Mouse (Mus musculus) stomach, embryonic 14.5 days (tissue): ENCODE measurements around the gene Erbb2. TPM values are rescaled to one million over a fixed set of nuclear protein-coding genes. Genes with fewer than 3 reads are reported as not detected.

Experiments used
- ATAC-seq: fragments of 200-750 bp; cut with Nextera tagmentation; 2 replicates; pipeline ENCODE4 v1.8.0; 2017; ENCODE audit warnings: low read depth, moderate TSS enrichment; ENCODE audit not compliant: insufficient number of reproducible peaks, insufficient read depth, low FRiP score
- H3K27ac ChIP-seq: fragments of 300-500 bp; sonication (generic); 2 replicates; pipeline ENCODE4 v1.5.1; 2014; ENCODE audit warnings: mild to moderate bottlenecking, low read length, moderate library complexity, mixed read lengths
- H3K27me3 ChIP-seq: fragments of 300-500 bp; sonication (generic); 2 replicates; pipeline ENCODE4 v1.6.1; 2014; ENCODE audit warnings: low read length, control low read depth, mixed read lengths; ENCODE audit not compliant: control insufficient read depth, insufficient read depth
- H3K36me3 ChIP-seq: fragments of 300-500 bp; sonication (generic); 2 replicates; pipeline ENCODE4 v1.6.1; 2014; ENCODE audit warnings: mild to moderate bottlenecking, control low read depth, low read length, moderate library complexity, mixed read lengths; ENCODE audit not compliant: control insufficient read depth, insufficient read depth
- H3K4me1 ChIP-seq: fragments of 300-500 bp; sonication (generic); 2 replicates; pipeline ENCODE4 v1.6.1; 2014; ENCODE audit warnings: low read length, control low read depth, mixed read lengths; ENCODE audit not compliant: control insufficient read depth, insufficient read depth
- H3K4me2 ChIP-seq: fragments of 300-500 bp; sonication (generic); replicated peaks from 2 replicates; pipeline ENCODE4 v1.6.1; 2014; ENCODE audit warnings: low read depth, low read length, control low read depth
- H3K4me3 ChIP-seq: fragments of 300-500 bp; sonication (generic); 2 replicates; pipeline ENCODE4 v1.5.1; 2014; ENCODE audit warnings: low read depth, low read length, control low read depth
- H3K9ac ChIP-seq: fragments of 300-500 bp; sonication (generic); replicated peaks from 2 replicates; pipeline ENCODE4 v1.6.1; 2014; ENCODE audit warnings: low read depth, mild to moderate bottlenecking, control low read depth, low read length, moderate library complexity, mixed read lengths
- H3K9me3 ChIP-seq: fragments of 300-500 bp; sonication (generic); 2 replicates; pipeline ENCODE4 v1.6.1; 2016; ENCODE audit warnings: low read depth, low read length, control low read depth; ENCODE audit not compliant: control insufficient read depth
- WGBS: fragments of 180-500 bp; shearing (Covaris S2); extraction: QIAGEN DNeasy Blood & Tissue Kit; methylation state at CpG from one replicate; pipeline ENCODE4 v1.1.7; 2014; 5-methylcytosine and 5-hydroxymethylcytosine counted together
- polyA plus RNA-seq: library from polyadenylated mRNA; unstranded; fragments of >200 nt; fragmentation: Nextera tagmentation; extraction: Ambion mirVana; gene quantifications from 2 replicates; pipeline ENCODE4 v1.2.1, GENCODE M21; 2014

The Erbb2 gene
- polyA plus RNA-seq, 1 experiment from 2014 or later, result 48.0 TPM

GRCm38 (mm10) chr11:98397946-98398345 lies 14.3 kb upstream of the Erbb2 start:
- Histone ChIP-seq H3K9me3 (no peaks in the 10 kb centered on the region), H3K4me1 (peaks cover 17% of the 10 kb centered on the region), H3K36me3 (no peaks in the 10 kb centered on the region), H3K4me3 (no peak overlapping the region), H3K9ac (no peak overlapping the region), H3K27ac (no peak overlapping the region), H3K4me2 (no peak overlapping the region), H3K27me3 (no peaks in the 10 kb centered on the region)
- ATAC-seq, result no peak
- WGBS, result 87% methylated on average over 7 of the region's 7 CpGs

GRCm38 (mm10) chr11:98400161-98400726 lies 12.0 kb upstream of the Erbb2 start, which contains the start of gene Pgap3:
Pgap3 (minus strand) TSS chr11:98400490.
- under 1% methylated on average over 40 of the region's 40 CpGs for WGBS
- Histone ChIP-seq H3K4me3 (peak within 1 kb of the TSS; percentile 61), H3K27me3 (no peaks in the 10 kb centered on the region), H3K27ac (peak within 1 kb of the TSS; percentile 95), H3K4me2 (peak within 1 kb of the TSS; percentile 85), H3K9me3 (no peaks in the 10 kb centered on the region), H3K36me3 (no peaks in the 10 kb centered on the region), H3K9ac (peak within 1 kb of the TSS; percentile 54), H3K4me1 (peaks cover 4% of the 10 kb centered on the region)
- peak; percentile 88 for ATAC-seq

GRCm38 (mm10) chr11:98400816-98401215 lies 11.5 kb upstream of the Erbb2 start:
- Histone ChIP-seq H3K9ac (peak overlapping the region; percentile 54; the same call in 1 of the 2 replicates), H3K4me3 (peak overlapping the region; percentile 61), H3K27me3 (no peaks in the 10 kb centered on the region), H3K36me3 (no peaks in the 10 kb centered on the region), H3K27ac (peak overlapping the region; percentile 95), H3K4me2 (peak overlapping the region; percentile 85), H3K4me1 (peaks cover 4% of the 10 kb centered on the region), H3K9me3 (no peaks in the 10 kb centered on the region)
- WGBS, result 55% methylated on average over 3 of the region's 3 CpGs
- no peak for ATAC-seq

- no peaks in the 10 kb centered on the region for H3K9me3 ChIP-seq
- no peaks in the 10 kb centered on the region for H3K36me3 ChIP-seq
- H3K27me3 ChIP-seq, result no peaks in the 10 kb centered on the region
- no peak overlapping the region for H3K9ac ChIP-seq
- no peak overlapping the region for H3K4me2 ChIP-seq
- H3K4me1 ChIP-seq, result peaks cover 13% of the 10 kb centered on the region
- H3K27ac ChIP-seq, result no peak overlapping the region
- ATAC-seq, result no peak
- no peak overlapping the region for H3K4me3 ChIP-seq
- 73% methylated on average over 6 of the region's 6 CpGs for WGBS
These were observed 5.6 kb upstream of the Erbb2 start for GRCm38 (mm10) chr11:98406621-98407020.

GRCm38 (mm10) chr11:98408872-98409271 lies 3.4 kb upstream of the Erbb2 start:
- Histone ChIP-seq H3K9me3 (no peaks in the 10 kb centered on the region), H3K9ac (0 out of 2 replicates have a peak overlapping the region, but pooled peaks have one; percentile 21), H3K27me3 (no peaks in the 10 kb centered on the region), H3K36me3 (no peaks in the 10 kb centered on the region), H3K4me1 (peaks cover 19% of the 10 kb centered on the region), H3K4me2 (peak overlapping the region; percentile 35), H3K27ac (peak overlapping the region; percentile 81; the same call in 1 of the 2 replicates), H3K4me3 (no peak overlapping the region)
- ATAC-seq, result peak; percentile 1; the same call in 1 of the 2 replicates
- 47% methylated on average over 8 of the region's 8 CpGs for WGBS

- 0% methylated on average over 10 of the region's 10 CpGs for WGBS
- Histone ChIP-seq H3K9me3 (no peaks in the 10 kb centered on the region), H3K4me2 (peak overlapping the region; percentile 35), H3K27me3 (no peaks in the 10 kb centered on the region), H3K27ac (peak overlapping the region; percentile 81; the same call in 1 of the 2 replicates), H3K9ac (0 out of 2 replicates have a peak overlapping the region, but pooled peaks have one; percentile 21), H3K4me1 (peaks cover 24% of the 10 kb centered on the region), H3K36me3 (no peaks in the 10 kb centered on the region), H3K4me3 (no peak overlapping the region)
- peak; percentile 50; the same call in 1 of the 2 replicates for ATAC-seq
These were observed 2.9 kb upstream of the Erbb2 start for GRCm38 (mm10) chr11:98409341-98409822.

- H3K27me3 ChIP-seq, result no peaks in the 10 kb centered on the region
- ATAC-seq, result peak; percentile 43; the same call in 1 of the 2 replicates
- peak overlapping the region; percentile 90 for H3K4me3 ChIP-seq
- peak overlapping the region; percentile 95 for H3K9ac ChIP-seq
- H3K4me2 ChIP-seq, result peak overlapping the region; percentile 68
- no peaks in the 10 kb centered on the region for H3K9me3 ChIP-seq
- H3K36me3 ChIP-seq, result no peaks in the 10 kb centered on the region
- H3K27ac ChIP-seq, result peak overlapping the region; percentile 96
- under 1% methylated on average over 40 of the region's 40 CpGs for WGBS
- H3K4me1 ChIP-seq, result peaks cover 38% of the 10 kb centered on the region
These were observed 579 bp downstream of the Erbb2 start for GRCm38 (mm10) chr11:98412797-98413301.

GRCm38 (mm10) chr11:98413731-98414130 lies 1.5 kb downstream of the Erbb2 start:
- no peak overlapping the region; the same call in 1 of the 2 replicates for H3K27ac ChIP-seq
- peak overlapping the region; percentile 95; the same call in 1 of the 2 replicates for H3K9ac ChIP-seq
- peak overlapping the region; percentile 68 for H3K4me2 ChIP-seq
- no peaks in the 10 kb centered on the region for H3K36me3 ChIP-seq
- no peak for ATAC-seq
- H3K27me3 ChIP-seq, result no peaks in the 10 kb centered on the region
- peak overlapping the region; percentile 90 for H3K4me3 ChIP-seq
- 9% methylated on average over 7 of the region's 7 CpGs for WGBS
- peaks cover 44% of the 10 kb centered on the region for H3K4me1 ChIP-seq
- no peaks in the 10 kb centered on the region for H3K9me3 ChIP-seq
